Mouse (Mus musculus) kidney, postnatal 36 days (tissue): ENCODE measurements around the gene Kcnj6.

Experiments used
- DNase-seq, 2 experiments: peaks; one replicate each; pipeline ENCODE4 v3.0.0; 2021 to 2022; ENCODE audit warnings: mixed read lengths in 2 of 2

Kcnj6 gene

DNA sequence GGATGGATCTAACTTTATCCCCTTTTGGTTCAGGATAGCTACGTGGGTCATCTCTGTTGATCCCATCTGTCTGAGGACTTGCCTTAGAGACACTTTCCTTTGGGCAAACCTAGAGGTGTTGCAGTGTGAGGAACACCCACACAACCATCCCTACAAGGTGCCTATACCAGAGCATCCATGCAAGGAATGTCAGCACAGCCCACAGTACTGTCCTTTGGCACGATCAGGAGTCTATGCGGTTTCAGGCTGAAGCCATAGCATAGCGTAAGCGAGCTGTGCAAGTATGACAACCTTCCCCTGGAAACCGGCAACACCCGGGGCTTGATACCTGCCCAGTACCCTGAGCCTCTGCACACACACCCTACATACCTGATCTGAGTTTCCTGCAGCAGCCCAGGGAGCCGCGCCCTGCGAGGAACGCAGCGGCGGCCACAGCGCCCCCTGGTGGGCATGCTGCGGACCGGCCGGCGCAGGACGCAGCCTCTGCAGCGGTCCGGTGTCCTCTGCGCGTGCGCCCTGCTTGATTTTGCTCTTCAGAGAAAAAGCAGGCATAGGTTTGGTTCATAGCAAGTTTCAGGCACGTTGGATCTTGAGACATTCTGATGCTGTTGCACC lies 283.9 kb downstream of the Kcnj6 start:
- peak; percentile 69 to 91 for DNase-seq

DNA sequence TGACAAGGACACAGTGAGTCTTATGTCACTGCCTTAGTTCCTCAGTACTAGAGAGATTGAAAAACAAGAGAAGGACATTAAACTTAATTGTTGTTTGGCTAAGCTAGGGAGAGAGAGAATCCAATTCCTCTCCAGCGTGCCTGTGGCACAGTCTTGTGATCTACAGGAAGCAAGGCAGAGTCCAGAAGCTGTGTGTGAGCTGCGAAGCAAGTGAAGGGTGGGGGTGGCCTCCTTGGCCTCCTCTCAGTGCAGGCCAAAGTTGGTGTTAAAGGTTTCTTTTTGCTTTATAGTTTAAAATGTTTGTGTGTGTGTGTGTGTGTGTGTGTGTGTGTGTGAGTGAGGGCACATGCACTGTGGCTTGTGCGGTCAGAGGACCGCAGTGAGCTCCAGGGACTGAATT lies 295.5 kb downstream of the Kcnj6 start:
- DNase-seq, result peak; percentile 51 to 58

- DNase-seq, result no peak
These were observed 296.4 kb downstream of the Kcnj6 start for GRCm38 (mm10) chr16:94701141-94701540.
